Mouse (Mus musculus) forebrain, postnatal 0 days (tissue): ENCODE results near the gene Mgea5. TPM values are rescaled to one million over a fixed set of nuclear protein-coding genes. Genes with fewer than 3 reads are reported as not detected.

Experiments
- ATAC-seq: fragments of 200-750 bp; cut with Nextera tagmentation; 2 replicates; pipeline ENCODE4 v1.8.0; 2017; ENCODE audit warnings: mild to moderate bottlenecking, moderate library complexity
- DNase-seq: peaks from one replicate; pipeline ENCODE4 v3.0.0-alpha.2; 2015
- H3K27ac ChIP-seq: fragments of 300-500 bp; sonication (generic); 2 replicates; pipeline ENCODE4 v1.5.1; 2014; ENCODE audit warnings: low read depth, mild to moderate bottlenecking, antibody characterized with exemption, low read length, moderate library complexity, mixed read lengths
- H3K27me3 ChIP-seq: fragments of 300-500 bp; sonication (generic); 2 replicates; pipeline ENCODE4 v1.6.1; 2014; ENCODE audit warnings: mild to moderate bottlenecking, low read length, mixed read lengths; ENCODE audit not compliant: insufficient read depth
- H3K36me3 ChIP-seq: fragments of 300-500 bp; sonication (generic); 2 replicates; pipeline ENCODE4 v1.6.1; 2014; ENCODE audit warnings: mild to moderate bottlenecking, moderate library complexity; ENCODE audit not compliant: insufficient read depth
- H3K4me1 ChIP-seq: fragments of 300-500 bp; sonication (generic); 2 replicates; pipeline ENCODE4 v1.6.1; 2014; ENCODE audit warnings: antibody characterized with exemption; ENCODE audit not compliant: insufficient read depth
- H3K4me2 ChIP-seq: fragments of 300-500 bp; sonication (generic); 2 replicates; pipeline ENCODE4 v1.6.1; 2014; ENCODE audit warnings: low read depth, mild to moderate bottlenecking, moderate library complexity
- H3K4me3 ChIP-seq: fragments of 300-500 bp; sonication (generic); 2 replicates; pipeline ENCODE4 v1.5.1; 2014; ENCODE audit warnings: low read depth, low read length, mixed read lengths
- H3K9ac ChIP-seq: fragments of 300-500 bp; sonication (generic); 2 replicates; pipeline ENCODE4 v1.6.1; 2014; ENCODE audit warnings: mild to moderate bottlenecking
- H3K9me3 ChIP-seq: fragments of 300-500 bp; sonication (generic); 2 replicates; pipeline ENCODE4 v1.6.1; 2016; ENCODE audit warnings: low read length
- CTCF ChIP-seq: sonication (generic); IDR thresholded peaks from 2 replicates; pipeline ENCODE4 v1.5.1; 2016; ENCODE audit warnings: antibody characterized with exemption, control low read depth, low read depth
- WGBS: fragments of 180-500 bp; shearing (Covaris S2); extraction: QIAGEN DNeasy Blood & Tissue Kit; methylation state at CpG from one replicate; pipeline ENCODE4 v1.1.7; 2014; 5-methylcytosine and 5-hydroxymethylcytosine counted together
- polyA plus RNA-seq: library from polyadenylated mRNA; unstranded; fragments of >200 nt; fragmentation: Nextera tagmentation; extraction: Ambion mirVana; gene quantifications from 2 replicates; pipeline ENCODE4 v1.2.1, GENCODE M21; 2015
- total RNA-seq: library from RNA; depleted of rRNA; stranded (reverse); fragments of >200 nt; gene quantifications from 2 replicates; pipeline ENCODE4 v1.2.3, GENCODE M21; 2014; rRNA removed

Gene Mgea5
- total and polyA plus RNA-seq, 2 experiments from 2014 or later = 67.8 to 247 TPM

- ATAC-seq (no peak; the same call in 1 of the 2 replicates), DNase-seq (no peak)
- no peak overlapping the region for H3K27ac ChIP-seq
- no peak overlapping the region for H3K4me3 ChIP-seq
- no peak overlapping the region for H3K4me2 ChIP-seq
- H3K9ac ChIP-seq = no peak overlapping the region
- H3K36me3 ChIP-seq = no peaks in the 10 kb centered on the region
- WGBS = 63% methylated on average over 8 of the region's 8 CpGs
- TF ChIP-seq CTCF = no peak
- no peaks in the 10 kb centered on the region for H3K4me1 ChIP-seq
- H3K27me3 ChIP-seq = peaks cover 8% of the 10 kb centered on the region; the same call in 1 of the 2 replicates
- no peaks in the 10 kb centered on the region for H3K9me3 ChIP-seq
Observed at GRCm38 (mm10) chr19:45730042-45730441, 53.6 kb downstream of the Mgea5 start.

- ATAC-seq (no peak), DNase-seq (no peak)
- 80% methylated on average over 10 of the region's 10 CpGs for WGBS
- no peaks in the 10 kb centered on the region for H3K27me3 ChIP-seq
- H3K4me3 ChIP-seq = no peak overlapping the region
- no peaks in the 10 kb centered on the region for H3K4me1 ChIP-seq
- no peak overlapping the region for H3K4me2 ChIP-seq
- H3K9ac ChIP-seq = no peak overlapping the region
- no peaks in the 10 kb centered on the region for H3K9me3 ChIP-seq
- TF ChIP-seq CTCF = no peak
- no peaks in the 10 kb centered on the region for H3K36me3 ChIP-seq
- no peak overlapping the region for H3K27ac ChIP-seq
Observed at GRCm38 (mm10) chr19:45727231-45727630, 56.4 kb downstream of the Mgea5 start.

- Histone ChIP-seq H3K36me3 (no peaks in the 10 kb centered on the region), H3K4me2 (no peak overlapping the region), H3K4me1 (no peaks in the 10 kb centered on the region), H3K9ac (no peak overlapping the region), H3K27me3 (no peaks in the 10 kb centered on the region), H3K27ac (no peak overlapping the region), H3K4me3 (no peak overlapping the region), H3K9me3 (no peaks in the 10 kb centered on the region)
- ATAC-seq = no peak
- TF ChIP-seq CTCF = no peak
- 51% methylated on average over 14 of the region's 14 CpGs for whole genome bisulfite sequencing
- no peak for DNase-seq
Observed at GRCm38 (mm10) chr19:45725677-45726277, 57.9 kb downstream of the Mgea5 start.

GRCm38 (mm10) chr19:45722188-45722587 lies 61.4 kb downstream of the Mgea5 start:
- 76% methylated on average over 5 of the region's 5 CpGs for WGBS
- ATAC-seq (no peak), DNase-seq (no peak)
- Histone ChIP-seq H3K9me3 (no peaks in the 10 kb centered on the region), H3K27ac (no peak overlapping the region), H3K27me3 (no peaks in the 10 kb centered on the region), H3K4me3 (no peak overlapping the region), H3K4me2 (no peak overlapping the region), H3K36me3 (no peaks in the 10 kb centered on the region), H3K4me1 (peaks cover 4% of the 10 kb centered on the region; the same call in 1 of the 2 replicates), H3K9ac (no peak overlapping the region)
- TF ChIP-seq CTCF = 0 out of 2 replicates have a peak, but pooled peaks have one; percentile 10

- 50% methylated on average over 3 of the region's 3 CpGs for WGBS
Observed at GRCm38 (mm10) chr19:45718286-45718685, 65.4 kb downstream of the Mgea5 start.

GRCm38 (mm10) chr19:45717493-45718220 lies 66.0 kb downstream of the Mgea5 start:
- Histone ChIP-seq H3K4me3 (peak overlapping the region; percentile 31), H3K4me1 (peaks cover 4% of the 10 kb centered on the region; the same call in 1 of the 2 replicates), H3K4me2 (peak overlapping the region; percentile 49), H3K9me3 (no peaks in the 10 kb centered on the region), H3K9ac (peak overlapping the region; percentile 34), H3K36me3 (no peaks in the 10 kb centered on the region), H3K27ac (peak overlapping the region; percentile 74), H3K27me3 (no peaks in the 10 kb centered on the region)
- ATAC-seq = peak; percentile 95
- WGBS = 1% methylated on average over 16 of the region's 16 CpGs
- peak; percentile 80 for DNase-seq
- peak; percentile 66 for TF ChIP-seq CTCF

More at GRCm38 (mm10) chr19:45718286-45718685, 65.4 kb downstream of the Mgea5 start:
- no peak for DNase-seq
- TF ChIP-seq CTCF = no peak
- H3K27me3 ChIP-seq = no peaks in the 10 kb centered on the region
- H3K9ac ChIP-seq = peak overlapping the region; percentile 34
- H3K4me1 ChIP-seq = peaks cover 4% of the 10 kb centered on the region; the same call in 1 of the 2 replicates
- peak overlapping the region; percentile 49 for H3K4me2 ChIP-seq
- H3K4me3 ChIP-seq = peak overlapping the region; percentile 31; the same call in 1 of the 2 replicates
- peak; percentile 23; the same call in 1 of the 2 replicates for ATAC-seq
- peak overlapping the region; percentile 74 for H3K27ac ChIP-seq
- H3K9me3 ChIP-seq = no peaks in the 10 kb centered on the region
- H3K36me3 ChIP-seq = no peaks in the 10 kb centered on the region

- ATAC-seq (no peak), DNase-seq (no peak)
- H3K4me2 ChIP-seq = no peak overlapping the region
- no peak for TF ChIP-seq CTCF
- H3K4me1 ChIP-seq = no peaks in the 10 kb centered on the region
- H3K9ac ChIP-seq = no peak overlapping the region
- H3K9me3 ChIP-seq = no peaks in the 10 kb centered on the region
- 68% methylated on average over 3 of the region's 3 CpGs for WGBS
- no peaks in the 10 kb centered on the region for H3K36me3 ChIP-seq
- H3K27ac ChIP-seq = no peak overlapping the region
- H3K4me3 ChIP-seq = no peak overlapping the region
- no peaks in the 10 kb centered on the region for H3K27me3 ChIP-seq
Observed at GRCm38 (mm10) chr19:45708704-45709103, 74.9 kb downstream of the Mgea5 start.

Other genes with a start within 250 kb of the Mgea5 start
- gene Poll, start 223.3 kb downstream of the Mgea5 start, total RNA-seq = 10.9 and 11.8 TPM in 2 replicates
- 9.1 and 10.8 TPM in 2 replicates for gene Poll, start 223.3 kb downstream of the Mgea5 start, polyA plus RNA-seq
- 20.7 and 26.4 TPM in 2 replicates for gene Gm17018, start 223.2 kb downstream of the Mgea5 start, total RNA-seq
- 61.4 and 69.6 TPM in 2 replicates for gene Gm17018, start 223.2 kb downstream of the Mgea5 start, polyA plus RNA-seq
- gene Fbxw4, start 123.5 kb downstream of the Mgea5 start, total RNA-seq = 31.8 and 34.2 TPM in 2 replicates
- 5.0 and 6.4 TPM in 2 replicates for gene Fbxw4, start 123.5 kb downstream of the Mgea5 start, polyA plus RNA-seq
- 1.00 TPM in 1 of 2 replicates, not detected in the other for gene Fgf8, start 40.9 kb downstream of the Mgea5 start, total RNA-seq
- 0.24 and 0.26 TPM in 2 replicates for gene Fgf8, start 40.9 kb downstream of the Mgea5 start, polyA plus RNA-seq
- gene Npm3, start 34.2 kb downstream of the Mgea5 start, total RNA-seq = 34.7 and 55.2 TPM in 2 replicates
- 7.8 and 11.5 TPM in 2 replicates for gene Npm3, start 34.2 kb downstream of the Mgea5 start, polyA plus RNA-seq
- gene Kcnip2, start 32.2 kb upstream of the Mgea5 start, total RNA-seq = 30.6 and 42.8 TPM in 2 replicates
- gene Kcnip2, start 32.2 kb upstream of the Mgea5 start, polyA plus RNA-seq = 29.4 and 30.3 TPM in 2 replicates
- 17.5 and 22.5 TPM in 2 replicates for gene Armh3, start 214.7 kb upstream of the Mgea5 start, total RNA-seq
- gene Armh3, start 214.7 kb upstream of the Mgea5 start, polyA plus RNA-seq = 18.7 and 20.9 TPM in 2 replicates
- 5.3 and 7.0 TPM in 2 replicates for gene Hps6, start 219.7 kb upstream of the Mgea5 start, total RNA-seq
- gene Hps6, start 219.7 kb upstream of the Mgea5 start, polyA plus RNA-seq = 3.6 and 4.6 TPM in 2 replicates